Mouse (Mus musculus) heart, postnatal 0 days (tissue): ENCODE measurements at regions not wholly inside any gene's neighbourhood (a gene's known extent, or its start where the extent isn't known, plus 50 kb on each side); places are given as distances from the start of the nearest gene placed in this dataset.

Experiments used
- CTCF ChIP-seq: IDR thresholded peaks from 2 replicates; pipeline ENCODE4 v1.5.1; 2016; ENCODE audit warnings: antibody characterized with exemption, control low read depth, low read depth
- EP300 ChIP-seq: IDR thresholded peaks from 2 replicates; pipeline ENCODE4 v1.6.1; 2016; ENCODE audit warnings: antibody characterized with exemption, low read depth

- TF ChIP-seq CTCF = no peak
- TF ChIP-seq EP300 = no peak
These were observed 210.8 kb upstream of the Irx2 start for GRCm38 (mm10) chr13:72417816-72418215.
